17 mouse cellular contexts compared by ENCODE assay signal in genomic region chr10:58388648-58389047, GRCm38 (mm10). TPM values are rescaled to one million over a fixed set of nuclear protein-coding genes. Genes with fewer than 3 reads are reported as not detected.
DNase-seq lines count a peak whose midpoint lies in the region; ATAC-seq and TF ChIP-seq lines count a peak whose summit lies in the region.
"Had no signal": no experiment of that assay in that cellular context is flagged by ENCODE, and none has a peak within 500 bp of the region (broad histone marks: within the 10 kb centered on the region; RNA-seq: fewer than 3 reads in every experiment).

No protein-coding gene starts in this region.

- no peak; the same call in 1 of the 2 replicates for TF ChIP-seq RAD21 in CH12.LX (IDR thresholded peaks at IDR 0.05; ENCODE audit: low read depth, low read length)

- peaks cover 80% of the 10 kb centered on the region for H3K79me2 ChIP-seq in CH12.LX (replicated peaks; ENCODE audit: control insufficient read depth, extremely low read depth, insufficient read depth, poor library complexity, severe bottlenecking)

- H3K9ac ChIP-seq in forebrain, postnatal 0 days, result no peak overlapping the region
- no peak overlapping the region for H3K9ac ChIP-seq in forebrain, embryonic 15.5 days (replicated peaks)
- no peak overlapping the region for H3K9ac ChIP-seq in liver, embryonic 14.5 days (replicated peaks)
- no peak overlapping the region for H3K9ac ChIP-seq in liver, embryonic 11.5 days (ENCODE audit: low read depth, low read length)
- no peak overlapping the region for H3K9ac ChIP-seq in CH12.LX (ENCODE audit: insufficient read depth, low read depth)
- H3K9ac ChIP-seq: embryonic facial prominence, embryonic 13.5 days; hindbrain, embryonic 14.5 days; limb, embryonic 15.5 days had no signal

- H3K4me3 ChIP-seq in forebrain, postnatal 0 days (ENCODE audit: low read depth, low read length), result no peak overlapping the region
- no peak overlapping the region for H3K4me3 ChIP-seq in forebrain, embryonic 15.5 days
- H3K4me3 ChIP-seq in liver, embryonic 14.5 days (ENCODE audit: insufficient read depth in 1 of 2, low read depth in 2 of 2, low read length in 2 of 2), result no peak overlapping the region
- H3K4me3 ChIP-seq in liver, embryonic 11.5 days (ENCODE audit: low read depth, low read length), result no peak overlapping the region
- no peak overlapping the region for H3K4me3 ChIP-seq in CH12.LX (replicated peaks in 1 of 3; ENCODE audit: low read depth in 2 of 3, low read length in 2 of 3, poor library complexity in 1 of 3)
- H3K4me3 ChIP-seq: embryonic facial prominence, embryonic 13.5 days; limb, embryonic 15.5 days had no signal

- no peak overlapping the region for H3K27ac ChIP-seq in forebrain, postnatal 0 days (ENCODE audit: low read depth, low read length)
- no peak overlapping the region for H3K27ac ChIP-seq in forebrain, embryonic 15.5 days (replicated peaks)
- no peak overlapping the region for H3K27ac ChIP-seq in liver, embryonic 14.5 days
- no peak overlapping the region for H3K27ac ChIP-seq in liver, embryonic 11.5 days (ENCODE audit: low read depth, low read length)
- no peak overlapping the region for H3K27ac ChIP-seq in CH12.LX (ENCODE audit: insufficient read depth, low read depth)
- H3K27ac ChIP-seq: embryonic facial prominence, embryonic 13.5 days; hindbrain, embryonic 14.5 days; limb, embryonic 15.5 days had no signal

- no peak for TF ChIP-seq POLR2A in CH12.LX (IDR thresholded peaks at IDR 0.05; ENCODE audit: low read depth, low read length)

- H3K4me1 ChIP-seq in forebrain, postnatal 0 days (ENCODE audit: insufficient read depth), result peaks cover 12% of the 10 kb centered on the region
- H3K4me1 ChIP-seq in forebrain, embryonic 15.5 days, result peaks cover 23% of the 10 kb centered on the region
- peaks cover 22 to 24% of the 10 kb centered on the region in 2 experiments for H3K4me1 ChIP-seq in liver, embryonic 14.5 days (replicated peaks; ENCODE audit: control insufficient read depth in 2 of 2, insufficient read depth in 2 of 2, low read length in 1 of 2)
- H3K4me1 ChIP-seq in liver, embryonic 11.5 days (replicated peaks; ENCODE audit: control insufficient read depth, insufficient read depth, low read length), result peaks cover 28% of the 10 kb centered on the region
- peaks cover 3 to 61% of the 10 kb centered on the region in 2 experiments; a peak in 3 of 4 replicates for H3K4me1 ChIP-seq in CH12.LX (ENCODE audit: control insufficient read depth in 1 of 2, insufficient read depth in 2 of 2)

- H3K27me3 ChIP-seq in forebrain, postnatal 0 days (ENCODE audit: insufficient read depth, low read length), result no peaks in the 10 kb centered on the region
- H3K27me3 ChIP-seq in forebrain, embryonic 15.5 days, result no peaks in the 10 kb centered on the region
- H3K27me3 ChIP-seq in liver, embryonic 14.5 days (ENCODE audit: control insufficient read depth, insufficient read depth, low read length), result no peaks in the 10 kb centered on the region
- no peaks in the 10 kb centered on the region for H3K27me3 ChIP-seq in liver, embryonic 11.5 days (replicated peaks; ENCODE audit: control insufficient read depth, insufficient read depth, low read length)
- H3K27me3 ChIP-seq in CH12.LX (replicated peaks), result no peaks in the 10 kb centered on the region
- H3K27me3 ChIP-seq: embryonic facial prominence, embryonic 13.5 days; limb, embryonic 15.5 days had no signal

- TF ChIP-seq CTCF in forebrain, postnatal 0 days (IDR thresholded peaks at IDR 0.05; ENCODE audit: low read depth), result peak; percentile 19; the same call in 1 of the 2 replicates
- peak; percentile 52 for TF ChIP-seq CTCF in liver, embryonic 14.5 days (IDR thresholded peaks at IDR 0.05; ENCODE audit: low read depth)
- peak; percentile 10 to 43; a peak in 2 of 4 replicates for TF ChIP-seq CTCF in CH12.LX (conservative IDR thresholded peaks at IDR 0.05 in 1 of 2, IDR thresholded peaks at IDR 0.05 in 1 of 2; ENCODE audit: low read depth in 2 of 2, low read length in 2 of 2)

- in situ Hi-C loops in CH12.LX (cut with MboI; ENCODE audit: low pct_ligation_motif_present, low pct_unique_long_range_greater_than_20kb, low sequenced_read_pairs), result no loop called here

- TF ChIP-seq EP300 in liver, embryonic 14.5 days (IDR thresholded peaks at IDR 0.05; ENCODE audit: low read depth), result no peak
- no peak for TF ChIP-seq EP300 in CH12.LX (IDR thresholded peaks at IDR 0.05; ENCODE audit: low read length)

- DNase-seq in forebrain, postnatal 0 days, result no peak
- no peak for DNase-seq in liver, embryonic 14.5 days (ENCODE audit: low read depth in 3 of 3, low spot score in 3 of 3)
- no peak for DNase-seq in liver, embryonic 11.5 days (ENCODE audit: low spot score)
- DNase-seq in CH12.LX (ENCODE audit: extremely low read depth), result no peak
- DNase-seq in ZHBTc4 (ENCODE audit: low read depth, low spot score), result peak; percentile 34
- no peak for DNase-seq in frontal cortex, postnatal 10 days (ENCODE audit: low spot score in 2 of 2)
- DNase-seq: adrenal gland, adult 8-10 months; gastrocnemius, postnatal 25 days; kidney, adult 18-20 months; lung, postnatal 10 days; spleen, adult 18-20 months had no signal

- H3K4me2 ChIP-seq in forebrain, postnatal 0 days (ENCODE audit: low read depth), result no peak overlapping the region
- H3K4me2 ChIP-seq in forebrain, embryonic 15.5 days (replicated peaks), result no peak overlapping the region
- no peak overlapping the region for H3K4me2 ChIP-seq in liver, embryonic 14.5 days (ENCODE audit: low read depth)
- no peak overlapping the region for H3K4me2 ChIP-seq in liver, embryonic 11.5 days
- H3K4me2 ChIP-seq in CH12.LX (ENCODE audit: insufficient read depth, low read depth, poor library complexity, severe bottlenecking), result no peak overlapping the region
- H3K4me2 ChIP-seq: embryonic facial prominence, embryonic 13.5 days; heart, embryonic 11.5 days; hindbrain, embryonic 14.5 days; limb, embryonic 15.5 days had no signal

- dilution Hi-C loops in CH12.LX (cut with MboI; ENCODE audit: extremely low pct_ligation_motif_present, extremely low pct_unique_long_range_greater_than_20kb, low sequenced_read_pairs), result no loop called here

- no peak for ATAC-seq in forebrain, postnatal 0 days
- no peak for ATAC-seq in forebrain, embryonic 15.5 days (replicated peaks)
- no peak for ATAC-seq in liver, embryonic 14.5 days (ENCODE audit: insufficient read depth)
- ATAC-seq in liver, embryonic 11.5 days (replicated peaks; ENCODE audit: low FRiP score), result no peak
- no peak for ATAC-seq in inflammation-experienced regulatory T-cells, adult 6 months

- H3K36me3 ChIP-seq in forebrain, postnatal 0 days (ENCODE audit: insufficient read depth), result no peaks in the 10 kb centered on the region
- H3K36me3 ChIP-seq in forebrain, embryonic 15.5 days, result no peaks in the 10 kb centered on the region
- H3K36me3 ChIP-seq in liver, embryonic 14.5 days (replicated peaks; ENCODE audit: control insufficient read depth, insufficient read depth, low read depth), result no peaks in the 10 kb centered on the region
- no peaks in the 10 kb centered on the region for H3K36me3 ChIP-seq in liver, embryonic 11.5 days (ENCODE audit: control insufficient read depth, insufficient read depth, low read length)
- H3K36me3 ChIP-seq in CH12.LX (replicated peaks in 1 of 2; ENCODE audit: control insufficient read depth in 1 of 2, insufficient read depth in 1 of 2, low read length in 1 of 2), result peaks cover 0 to 41% of the 10 kb centered on the region in 2 experiments
- H3K36me3 ChIP-seq: embryonic facial prominence, embryonic 13.5 days; limb, embryonic 15.5 days had no signal

- no peaks in the 10 kb centered on the region for H3K9me3 ChIP-seq in forebrain, postnatal 0 days (ENCODE audit: low read length)
- no peaks in the 10 kb centered on the region for H3K9me3 ChIP-seq in forebrain, embryonic 15.5 days
- no peaks in the 10 kb centered on the region for H3K9me3 ChIP-seq in liver, embryonic 14.5 days (ENCODE audit: control insufficient read depth, low read length)
- H3K9me3 ChIP-seq in liver, embryonic 11.5 days (ENCODE audit: control insufficient read depth, low read length), result no peaks in the 10 kb centered on the region
- no peaks in the 10 kb centered on the region for H3K9me3 ChIP-seq in CH12.LX (replicated peaks; ENCODE audit: low read length)
- H3K9me3 ChIP-seq: embryonic facial prominence, embryonic 13.5 days; limb, embryonic 15.5 days had no signal

- WGBS in forebrain, postnatal 0 days, result 78% methylated on average over 3 of the region's 3 CpGs
- WGBS in forebrain, embryonic 15.5 days, result 86% methylated on average over 3 of the region's 3 CpGs
- 70% methylated on average over 3 of the region's 3 CpGs for WGBS in liver, embryonic 14.5 days (ENCODE audit: insufficient replicate concordance)
- WGBS in liver, embryonic 11.5 days, result 77% methylated on average over 3 of the region's 3 CpGs

TF ChIP-seq in CH12.LX, 34 proteins besides CTCF, POLR2A, EP300 and RAD21:
- TF ChIP-seq SMC3 (IDR thresholded peaks at IDR 0.05; ENCODE audit: low read depth, low read length), result peak; percentile 5; the same call in 1 of the 2 replicates
- no peak for TF ChIP-seq HCFC1 (IDR thresholded peaks at IDR 0.05; ENCODE audit: low read depth, low read length)
- no peak for TF ChIP-seq USF1 (IDR thresholded peaks at IDR 0.05; ENCODE audit: low read depth, low read length)
- no peak for TF ChIP-seq MAX (IDR thresholded peaks at IDR 0.05; ENCODE audit: low read length)
- TF ChIP-seq ZNF384 (IDR thresholded peaks at IDR 0.05; ENCODE audit: low read depth, low read length), result no peak

RNA-seq across cellular contexts. Expression of gene Ranbp2, which starts 58.1 kb away (rescaled TPM):
- 51.6 and 65.4 TPM in 2 replicates for total RNA-seq in forebrain, postnatal 0 days (2014; rRNA removed)
- 7.1 and 10.9 TPM in 2 replicates for polyA plus RNA-seq in forebrain, postnatal 0 days (2015; fragmentation: Nextera tagmentation; extraction: Ambion mirVana)
- 19.7 and 21.5 TPM in 2 replicates for polyA plus RNA-seq in forebrain, embryonic 15.5 days (2015; fragmentation: Nextera tagmentation; extraction: Ambion mirVana)
- 6.1 and 11.1 TPM in 2 replicates for polyA plus RNA-seq in liver, embryonic 14.5 days (2012; rRNA removed)
- polyA plus RNA-seq in liver, embryonic 14.5 days (2014; fragmentation: Nextera tagmentation; extraction: Ambion mirVana), result 27.2 and 27.3 TPM in 2 replicates
- polyA plus RNA-seq in liver, embryonic 11.5 days (2014; fragmentation: Nextera tagmentation; extraction: Ambion mirVana), result 38.1 and 38.5 TPM in 2 replicates
- total RNA-seq in CH12.LX (2012; rRNA removed) (45.0 and 59.3 TPM in 2 replicates), CH12.LX (2014; rRNA removed) (53.4 and 64.1 TPM in 2 replicates)
- polyA plus RNA-seq in CH12.LX (2012; ENCODE audit: insufficient read length, low read depth), result 49.5 and 56.3 TPM in 2 replicates
- polyA plus RNA-seq in inflammation-experienced regulatory T-cells, adult 6 months (2017; shearing (Covaris generic)), result 10 to 100 TPM; 23.6 to 27.6 (median 27.3) TPM
